Comparison of ENCODE assay signal across 26 mouse cellular contexts in the genomic region with DNA sequence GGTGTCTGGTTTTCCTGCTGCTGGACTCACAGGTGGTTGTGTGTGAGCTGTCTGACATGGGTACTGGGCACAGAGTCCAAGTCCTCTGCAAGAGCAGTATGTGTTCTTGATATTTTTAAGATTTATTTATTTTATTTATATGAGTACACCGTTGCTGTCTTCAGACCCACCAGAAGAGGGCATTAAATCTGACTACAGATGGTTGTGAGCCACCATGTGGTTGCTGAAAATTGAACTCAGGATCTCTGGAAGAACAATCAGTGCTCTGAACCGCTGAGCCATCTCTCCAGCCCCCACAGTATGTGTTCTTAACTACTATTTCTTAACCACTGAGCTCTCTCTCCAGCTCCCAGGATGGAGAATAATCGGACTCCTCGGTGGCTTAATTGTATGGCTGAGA. TPM values are rescaled to one million over a fixed set of nuclear protein-coding genes. Genes with fewer than 3 reads are reported as not detected.
DNase-seq lines count a peak whose midpoint lies in the region; ATAC-seq and TF ChIP-seq lines count a peak whose summit lies in the region.
"Had no signal": no experiment of that assay in that cellular context is flagged by ENCODE, and none has a peak within 500 bp of the region (broad histone marks: within the 10 kb centered on the region; RNA-seq: fewer than 3 reads in every experiment).

No protein-coding gene starts in this region.

- no peak for TF ChIP-seq EP300 in CH12.LX (IDR thresholded peaks at IDR 0.05; ENCODE audit: low read length)

- TF ChIP-seq RAD21 in CH12.LX (IDR thresholded peaks at IDR 0.05; ENCODE audit: low read depth, low read length) = peak; percentile 8

- H3K4me2 ChIP-seq in intestine, postnatal 0 days (replicated peaks; ENCODE audit: low read depth) = no peak overlapping the region
- no peak overlapping the region for H3K4me2 ChIP-seq in intestine, embryonic 15.5 days (replicated peaks)
- H3K4me2 ChIP-seq in lung, embryonic 15.5 days = no peak overlapping the region
- no peak overlapping the region for H3K4me2 ChIP-seq in CH12.LX (ENCODE audit: insufficient read depth, low read depth, poor library complexity, severe bottlenecking)
- no peak overlapping the region for H3K4me2 ChIP-seq in heart, embryonic 12.5 days
- no peak overlapping the region for H3K4me2 ChIP-seq in kidney, embryonic 14.5 days (replicated peaks; ENCODE audit: low read depth, low read length)
- H3K4me2 ChIP-seq: embryonic facial prominence, embryonic 13.5 days; forebrain, embryonic 12.5 days; heart, embryonic 15.5 days; hindbrain, embryonic 13.5 days had no signal

- no peaks in the 10 kb centered on the region for H3K27me3 ChIP-seq in intestine, postnatal 0 days (replicated peaks; ENCODE audit: control insufficient read depth, insufficient read depth, low read length)
- no peaks in the 10 kb centered on the region for H3K27me3 ChIP-seq in intestine, embryonic 15.5 days (replicated peaks)
- no peaks in the 10 kb centered on the region for H3K27me3 ChIP-seq in lung, embryonic 15.5 days
- H3K27me3 ChIP-seq in CH12.LX (replicated peaks) = no peaks in the 10 kb centered on the region
- no peaks in the 10 kb centered on the region for H3K27me3 ChIP-seq in heart, embryonic 12.5 days (replicated peaks)
- no peaks in the 10 kb centered on the region for H3K27me3 ChIP-seq in kidney, embryonic 14.5 days (ENCODE audit: control insufficient read depth, insufficient read depth, low read length)
- H3K27me3 ChIP-seq: embryonic facial prominence, embryonic 13.5 days; forebrain, embryonic 12.5 days; heart, embryonic 15.5 days; hindbrain, embryonic 13.5 days had no signal

- TF ChIP-seq POLR2A in lung, adult 2 months (IDR thresholded peaks at IDR 0.05; ENCODE audit: borderline replicate concordance, extremely low read depth, low read depth, low read length) = no peak
- TF ChIP-seq POLR2A in CH12.LX (IDR thresholded peaks at IDR 0.05; ENCODE audit: low read depth, low read length) = no peak

- no peaks in the 10 kb centered on the region for H3K36me3 ChIP-seq in intestine, postnatal 0 days (ENCODE audit: control insufficient read depth, insufficient read depth)
- H3K36me3 ChIP-seq in intestine, embryonic 15.5 days = no peaks in the 10 kb centered on the region
- no peaks in the 10 kb centered on the region for H3K36me3 ChIP-seq in lung, embryonic 15.5 days
- no peaks in the 10 kb centered on the region for H3K36me3 ChIP-seq in CH12.LX (replicated peaks in 1 of 2; ENCODE audit: control insufficient read depth in 1 of 2, insufficient read depth in 1 of 2, low read length in 1 of 2)
- no peaks in the 10 kb centered on the region for H3K36me3 ChIP-seq in heart, embryonic 12.5 days
- no peaks in the 10 kb centered on the region for H3K36me3 ChIP-seq in kidney, embryonic 14.5 days (ENCODE audit: control insufficient read depth, insufficient read depth, low read length)
- H3K36me3 ChIP-seq: embryonic facial prominence, embryonic 13.5 days; forebrain, embryonic 12.5 days; heart, embryonic 10.5 days; heart, embryonic 15.5 days; hindbrain, embryonic 13.5 days had no signal

- no peak for DNase-seq in lung, adult 2 months
- no peak for DNase-seq in CH12.LX (ENCODE audit: extremely low read depth)
- DNase-seq: adrenal gland, postnatal 25 days; cerebellum, adult 18-20 months; cerebellum, adult 9-11 months; cerebellum, postnatal 36 days; gastrocnemius, postnatal 10 days; heart, adult 18-20 months; heart, postnatal 14 days had no signal

- H3K4me1 ChIP-seq in intestine, postnatal 0 days (replicated peaks; ENCODE audit: control insufficient read depth, insufficient read depth, low read length) = no peaks in the 10 kb centered on the region
- H3K4me1 ChIP-seq in intestine, embryonic 15.5 days (replicated peaks) = peaks cover 14% of the 10 kb centered on the region
- H3K4me1 ChIP-seq in lung, embryonic 15.5 days = peaks cover 52% of the 10 kb centered on the region
- peaks cover 3% of the 10 kb centered on the region; the same call in 1 of the 2 replicates for H3K4me1 ChIP-seq in lung, adult 2 months (ENCODE audit: control insufficient read depth, insufficient read depth, low read length)
- H3K4me1 ChIP-seq in CH12.LX (ENCODE audit: control insufficient read depth in 1 of 2, insufficient read depth in 2 of 2) = peaks cover 9 to 41% of the 10 kb centered on the region in 2 experiments; a peak in 3 of 4 replicates
- H3K4me1 ChIP-seq in heart, embryonic 12.5 days (replicated peaks) = peaks cover 18% of the 10 kb centered on the region
- H3K4me1 ChIP-seq in kidney, embryonic 14.5 days (ENCODE audit: control insufficient read depth, insufficient read depth, low read length) = no peaks in the 10 kb centered on the region
- H3K4me1 ChIP-seq: embryonic facial prominence, embryonic 13.5 days; forebrain, embryonic 12.5 days; hindbrain, embryonic 13.5 days had no signal

- H3K79me2 ChIP-seq in CH12.LX (replicated peaks; ENCODE audit: control insufficient read depth, extremely low read depth, insufficient read depth, poor library complexity, severe bottlenecking) = no peaks in the 10 kb centered on the region

- H3K4me3 ChIP-seq in intestine, postnatal 0 days (ENCODE audit: low read depth, low read length) = no peak overlapping the region
- H3K4me3 ChIP-seq in intestine, embryonic 15.5 days (replicated peaks) = no peak overlapping the region
- H3K4me3 ChIP-seq in lung, embryonic 15.5 days = no peak overlapping the region
- no peak overlapping the region for H3K4me3 ChIP-seq in lung, adult 2 months (replicated peaks; ENCODE audit: extremely low read depth, low read depth, low read length)
- H3K4me3 ChIP-seq in CH12.LX (replicated peaks in 1 of 3; ENCODE audit: low read depth in 2 of 3, low read length in 2 of 3, poor library complexity in 1 of 3) = no peak overlapping the region
- no peak overlapping the region for H3K4me3 ChIP-seq in heart, embryonic 12.5 days
- no peak overlapping the region for H3K4me3 ChIP-seq in kidney, embryonic 14.5 days (ENCODE audit: low read length)
- H3K4me3 ChIP-seq: embryonic facial prominence, embryonic 13.5 days; forebrain, embryonic 12.5 days; heart, embryonic 10.5 days; heart, embryonic 15.5 days; hindbrain, embryonic 13.5 days had no signal

- no peak for ATAC-seq in intestine, postnatal 0 days
- no peak for ATAC-seq in intestine, embryonic 15.5 days
- no peak for ATAC-seq in lung, embryonic 15.5 days (ENCODE audit: borderline replicate concordance, extremely low read depth, low FRiP score, low TSS enrichment)
- no peak for ATAC-seq in heart, embryonic 12.5 days (ENCODE audit: insufficient number of reproducible peaks, low FRiP score)
- no peak for ATAC-seq in kidney, embryonic 14.5 days (ENCODE audit: low FRiP score, low TSS enrichment)
- ATAC-seq: activated CD4-positive, CD25-positive, alpha-beta regulatory T cell, adult 4 months; forebrain, embryonic 16.5 days; hindbrain, postnatal 0 days had no signal

- dilution Hi-C loops in CH12.LX (cut with MboI; ENCODE audit: extremely low pct_ligation_motif_present, extremely low pct_unique_long_range_greater_than_20kb, low sequenced_read_pairs) = no loop called here

- no peak overlapping the region for H3K27ac ChIP-seq in intestine, postnatal 0 days (ENCODE audit: low read depth, low read length)
- H3K27ac ChIP-seq in intestine, embryonic 15.5 days = no peak overlapping the region
- peak overlapping the region; percentile 91; the same call in 1 of the 2 replicates for H3K27ac ChIP-seq in lung, embryonic 15.5 days
- no peak overlapping the region for H3K27ac ChIP-seq in CH12.LX (ENCODE audit: insufficient read depth, low read depth)
- H3K27ac ChIP-seq in heart, embryonic 12.5 days (ENCODE audit: poor library complexity, severe bottlenecking) = no peak overlapping the region
- H3K27ac ChIP-seq in kidney, embryonic 14.5 days (ENCODE audit: low read depth, low read length) = no peak overlapping the region
- H3K27ac ChIP-seq: embryonic facial prominence, embryonic 13.5 days; forebrain, embryonic 12.5 days; heart, embryonic 15.5 days; hindbrain, embryonic 13.5 days; hindbrain, postnatal 0 days had no signal

- H3K9me3 ChIP-seq in intestine, postnatal 0 days (ENCODE audit: control insufficient read depth) = no peaks in the 10 kb centered on the region
- H3K9me3 ChIP-seq in intestine, embryonic 15.5 days = no peaks in the 10 kb centered on the region
- no peaks in the 10 kb centered on the region for H3K9me3 ChIP-seq in lung, embryonic 15.5 days
- no peaks in the 10 kb centered on the region for H3K9me3 ChIP-seq in CH12.LX (replicated peaks; ENCODE audit: low read length)
- H3K9me3 ChIP-seq in heart, embryonic 12.5 days (replicated peaks) = peaks cover 16% of the 10 kb centered on the region
- no peaks in the 10 kb centered on the region for H3K9me3 ChIP-seq in kidney, embryonic 14.5 days (ENCODE audit: control insufficient read depth, low read length)
- H3K9me3 ChIP-seq: forebrain, embryonic 12.5 days; heart, embryonic 10.5 days; heart, embryonic 15.5 days; hindbrain, embryonic 13.5 days had no signal

- 77% methylated on average over 4 of the region's 4 CpGs for WGBS in intestine, postnatal 0 days
- WGBS in intestine, embryonic 15.5 days = 80% methylated on average over 4 of the region's 4 CpGs
- WGBS in lung, embryonic 15.5 days = 73% methylated on average over 4 of the region's 4 CpGs
- 79% methylated on average over 4 of the region's 4 CpGs for WGBS in lung, adult 2 months
- WGBS in heart, embryonic 12.5 days = 80% methylated on average over 4 of the region's 4 CpGs
- WGBS in kidney, embryonic 14.5 days = 75% methylated on average over 4 of the region's 4 CpGs

- no peak overlapping the region for H3K9ac ChIP-seq in intestine, postnatal 0 days (ENCODE audit: low read depth, low read length)
- no peak overlapping the region for H3K9ac ChIP-seq in intestine, embryonic 15.5 days
- no peak overlapping the region for H3K9ac ChIP-seq in lung, embryonic 15.5 days
- no peak overlapping the region for H3K9ac ChIP-seq in CH12.LX (ENCODE audit: insufficient read depth, low read depth)
- no peak overlapping the region for H3K9ac ChIP-seq in heart, embryonic 12.5 days
- no peak overlapping the region for H3K9ac ChIP-seq in kidney, embryonic 14.5 days (ENCODE audit: low read depth, low read length)
- H3K9ac ChIP-seq: embryonic facial prominence, embryonic 13.5 days; forebrain, embryonic 12.5 days; heart, embryonic 15.5 days; hindbrain, embryonic 13.5 days had no signal

- in situ Hi-C loops in CH12.LX (cut with MboI; ENCODE audit: low pct_ligation_motif_present, low pct_unique_long_range_greater_than_20kb, low sequenced_read_pairs) = no loop called here

- TF ChIP-seq CTCF in intestine, postnatal 0 days (IDR thresholded peaks at IDR 0.05; ENCODE audit: low read depth) = peak; percentile 47
- no peak for TF ChIP-seq CTCF in lung, adult 2 months (IDR thresholded peaks at IDR 0.05; ENCODE audit: insufficient read depth, low read length)
- TF ChIP-seq CTCF in CH12.LX (conservative IDR thresholded peaks at IDR 0.05 in 1 of 2, IDR thresholded peaks at IDR 0.05 in 1 of 2; ENCODE audit: low read depth in 2 of 2, low read length in 2 of 2) = peak in 1 of 2 experiments; percentile 75; a peak in 2 of 4 replicates

RNA-seq across cellular contexts. Expression of a gene that starts 12.5 kb away (rescaled TPM):
- 0.18 and 0.25 TPM in 2 replicates for polyA plus RNA-seq in intestine, postnatal 0 days (2015; fragmentation: Nextera tagmentation; extraction: Ambion mirVana)
- 2.8 and 3.8 TPM in 2 replicates for polyA plus RNA-seq in intestine, embryonic 15.5 days (2015; fragmentation: Nextera tagmentation; extraction: Ambion mirVana)
- polyA plus RNA-seq in lung, embryonic 15.5 days (2015; fragmentation: Nextera tagmentation; extraction: Ambion mirVana) = 2.3 and 3.1 TPM in 2 replicates
- polyA plus RNA-seq in lung, adult 2 months (2012; rRNA removed) = 1.4 and 2.3 TPM in 2 replicates
- total RNA-seq in CH12.LX (2012; rRNA removed) (not detected in 2 replicates), CH12.LX (2014; rRNA removed) (not detected in 2 replicates)
- not detected in 2 replicates for polyA plus RNA-seq in CH12.LX (2012; ENCODE audit: insufficient read length, low read depth)
- not detected in 2 replicates for polyA plus RNA-seq in heart, embryonic 12.5 days (2016; fragmentation: Nextera tagmentation; extraction: Ambion mirVana)
- polyA plus RNA-seq in kidney, embryonic 14.5 days (2014; fragmentation: Nextera tagmentation; extraction: Ambion mirVana) = 0.37 and 1.1 TPM in 2 replicates
- total RNA-seq: adrenal gland, adult 18-20 months; adrenal gland, postnatal 25 days; gastrocnemius, postnatal 10 days; gastrocnemius, postnatal 4 days; heart, adult 18-20 months; heart, postnatal 14 days; hematopoietic stem cell, adult 5-6 weeks; hindbrain, postnatal 0 days had no signal
- polyA plus RNA-seq: activated CD4-positive, CD25-positive, alpha-beta regulatory T cell, adult 4 months; forebrain, embryonic 16.5 days; hindbrain, embryonic 13.5 days; hindbrain, postnatal 0 days had no signal

RNA-seq across cellular contexts. Expression of a gene that starts 28.9 kb away (rescaled TPM):
- polyA plus RNA-seq in intestine, postnatal 0 days (2015; fragmentation: Nextera tagmentation; extraction: Ambion mirVana) = 8.2 and 8.4 TPM in 2 replicates
- polyA plus RNA-seq in intestine, embryonic 15.5 days (2015; fragmentation: Nextera tagmentation; extraction: Ambion mirVana) = 11.4 and 12.7 TPM in 2 replicates
- polyA plus RNA-seq in lung, embryonic 15.5 days (2015; fragmentation: Nextera tagmentation; extraction: Ambion mirVana) = 14.1 and 16.5 TPM in 2 replicates
- 22.7 and 28.2 TPM in 2 replicates for polyA plus RNA-seq in lung, adult 2 months (2012; rRNA removed)
- 16.9 and 17.2 TPM in 2 replicates for total RNA-seq in CH12.LX (2012; rRNA removed)
- total RNA-seq in CH12.LX (2014; rRNA removed) = 13.0 and 13.3 TPM in 2 replicates
- 24.5 and 29.9 TPM in 2 replicates for polyA plus RNA-seq in CH12.LX (2012; ENCODE audit: insufficient read length, low read depth)
- 15.8 and 16.2 TPM in 2 replicates for polyA plus RNA-seq in heart, embryonic 12.5 days (2016; fragmentation: Nextera tagmentation; extraction: Ambion mirVana)
- polyA plus RNA-seq in kidney, embryonic 14.5 days (2014; fragmentation: Nextera tagmentation; extraction: Ambion mirVana) = 13.3 and 21.1 TPM in 2 replicates

RNA-seq across cellular contexts. Expression of a gene that starts 32.3 kb away (rescaled TPM):
- polyA plus RNA-seq in intestine, postnatal 0 days (2015; fragmentation: Nextera tagmentation; extraction: Ambion mirVana) = 20.9 and 23.9 TPM in 2 replicates
- 8.6 and 8.8 TPM in 2 replicates for polyA plus RNA-seq in intestine, embryonic 15.5 days (2015; fragmentation: Nextera tagmentation; extraction: Ambion mirVana)
- 26.2 and 27.8 TPM in 2 replicates for polyA plus RNA-seq in lung, embryonic 15.5 days (2015; fragmentation: Nextera tagmentation; extraction: Ambion mirVana)
- polyA plus RNA-seq in lung, adult 2 months (2012; rRNA removed) = 5.4 and 9.9 TPM in 2 replicates
- total RNA-seq in CH12.LX (2012; rRNA removed) = not detected in 2 replicates
- not detected in 2 replicates for total RNA-seq in CH12.LX (2014; rRNA removed)
- not detected in 2 replicates for polyA plus RNA-seq in CH12.LX (2012; ENCODE audit: insufficient read length, low read depth)
- 24.7 and 28.4 TPM in 2 replicates for polyA plus RNA-seq in heart, embryonic 12.5 days (2016; fragmentation: Nextera tagmentation; extraction: Ambion mirVana)
- polyA plus RNA-seq in kidney, embryonic 14.5 days (2014; fragmentation: Nextera tagmentation; extraction: Ambion mirVana) = 3.5 and 4.5 TPM in 2 replicates
- total RNA-seq: adrenal gland, postnatal 25 days; gastrocnemius, postnatal 10 days; hematopoietic stem cell, adult 5-6 weeks; hindbrain, postnatal 0 days had no signal
- polyA plus RNA-seq: activated CD4-positive, CD25-positive, alpha-beta regulatory T cell, adult 4 months; embryonic facial prominence, embryonic 13.5 days; forebrain, embryonic 12.5 days; forebrain, embryonic 16.5 days; frontal cortex, adult 2 months; hindbrain, postnatal 0 days had no signal

RNA-seq across cellular contexts. Expression of a gene that starts 45.0 kb away (rescaled TPM):
- 442 and 454 TPM in 2 replicates for polyA plus RNA-seq in intestine, postnatal 0 days (2015; fragmentation: Nextera tagmentation; extraction: Ambion mirVana)
- polyA plus RNA-seq in intestine, embryonic 15.5 days (2015; fragmentation: Nextera tagmentation; extraction: Ambion mirVana) = 577 and 672 TPM in 2 replicates
- polyA plus RNA-seq in lung, embryonic 15.5 days (2015; fragmentation: Nextera tagmentation; extraction: Ambion mirVana) = 477 and 524 TPM in 2 replicates
- polyA plus RNA-seq in lung, adult 2 months (2012; rRNA removed) = 2,052 and 2,661 TPM in 2 replicates
- total RNA-seq in CH12.LX (2012; rRNA removed) = 3,654 and 3,770 TPM in 2 replicates
- total RNA-seq in CH12.LX (2014; rRNA removed) = 1,686 and 1,748 TPM in 2 replicates
- polyA plus RNA-seq in CH12.LX (2012; ENCODE audit: insufficient read length, low read depth) = 705 and 1,020 TPM in 2 replicates
- 336 and 349 TPM in 2 replicates for polyA plus RNA-seq in heart, embryonic 12.5 days (2016; fragmentation: Nextera tagmentation; extraction: Ambion mirVana)
- polyA plus RNA-seq in kidney, embryonic 14.5 days (2014; fragmentation: Nextera tagmentation; extraction: Ambion mirVana) = 730 and 1,037 TPM in 2 replicates
